Mouse (Mus musculus) forebrain, postnatal 0 days (tissue): ENCODE measurements around the gene Drc3. TPM values are rescaled to one million over a fixed set of nuclear protein-coding genes. Genes with fewer than 3 reads are reported as not detected.

Source experiments
- ATAC-seq: fragments of 200-750 bp; cut with Nextera tagmentation; 2 replicates; pipeline ENCODE4 v1.8.0; 2017; ENCODE audit warnings: mild to moderate bottlenecking, moderate library complexity
- DNase-seq: peaks from one replicate; pipeline ENCODE4 v3.0.0-alpha.2; 2015
- H3K27ac ChIP-seq: fragments of 300-500 bp; sonication (generic); 2 replicates; pipeline ENCODE4 v1.5.1; 2014; ENCODE audit warnings: low read depth, mild to moderate bottlenecking, antibody characterized with exemption, low read length, moderate library complexity, mixed read lengths
- H3K27me3 ChIP-seq: fragments of 300-500 bp; sonication (generic); 2 replicates; pipeline ENCODE4 v1.6.1; 2014; ENCODE audit warnings: mild to moderate bottlenecking, low read length, mixed read lengths; ENCODE audit not compliant: insufficient read depth
- H3K36me3 ChIP-seq: fragments of 300-500 bp; sonication (generic); 2 replicates; pipeline ENCODE4 v1.6.1; 2014; ENCODE audit warnings: mild to moderate bottlenecking, moderate library complexity; ENCODE audit not compliant: insufficient read depth
- H3K4me1 ChIP-seq: fragments of 300-500 bp; sonication (generic); 2 replicates; pipeline ENCODE4 v1.6.1; 2014; ENCODE audit warnings: antibody characterized with exemption; ENCODE audit not compliant: insufficient read depth
- H3K4me2 ChIP-seq: fragments of 300-500 bp; sonication (generic); 2 replicates; pipeline ENCODE4 v1.6.1; 2014; ENCODE audit warnings: low read depth, mild to moderate bottlenecking, moderate library complexity
- H3K4me3 ChIP-seq: fragments of 300-500 bp; sonication (generic); 2 replicates; pipeline ENCODE4 v1.5.1; 2014; ENCODE audit warnings: low read depth, low read length, mixed read lengths
- H3K9ac ChIP-seq: fragments of 300-500 bp; sonication (generic); 2 replicates; pipeline ENCODE4 v1.6.1; 2014; ENCODE audit warnings: mild to moderate bottlenecking
- H3K9me3 ChIP-seq: fragments of 300-500 bp; sonication (generic); 2 replicates; pipeline ENCODE4 v1.6.1; 2016; ENCODE audit warnings: low read length
- CTCF ChIP-seq: sonication (generic); IDR thresholded peaks from 2 replicates; pipeline ENCODE4 v1.5.1; 2016; ENCODE audit warnings: antibody characterized with exemption, control low read depth, low read depth
- WGBS: fragments of 180-500 bp; shearing (Covaris S2); extraction: QIAGEN DNeasy Blood & Tissue Kit; methylation state at CpG from one replicate; pipeline ENCODE4 v1.1.7; 2014; 5-methylcytosine and 5-hydroxymethylcytosine counted together
- polyA plus RNA-seq: library from polyadenylated mRNA; unstranded; fragments of >200 nt; fragmentation: Nextera tagmentation; extraction: Ambion mirVana; gene quantifications from 2 replicates; pipeline ENCODE4 v1.2.1, GENCODE M21; 2015
- total RNA-seq: library from RNA; depleted of rRNA; stranded (reverse); fragments of >200 nt; gene quantifications from 2 replicates; pipeline ENCODE4 v1.2.3, GENCODE M21; 2014

Gene Drc3
- total and polyA plus RNA-seq, 2 experiments from 2014 or later: 10.0 to 15.5 TPM

GRCm38 (mm10) chr11:60318716-60319115 is 34.4 kb upstream of the Drc3 start:
- Histone ChIP-seq H3K9me3 (no peaks in the 10 kb centered on the region), H3K4me3 (no peak overlapping the region), H3K4me1 (no peaks in the 10 kb centered on the region), H3K27ac (0 out of 2 replicates have a peak overlapping the region, but pooled peaks have one; percentile 3), H3K36me3 (no peaks in the 10 kb centered on the region), H3K9ac (no peak overlapping the region), H3K27me3 (no peaks in the 10 kb centered on the region), H3K4me2 (no peak overlapping the region)
- TF ChIP-seq CTCF: no peak
- no peak for ATAC-seq
- no peak for DNase-seq
- 38% methylated on average over 5 of the region's 5 CpGs for WGBS

- Histone ChIP-seq H3K27ac (no peak overlapping the region), H3K4me3 (no peak overlapping the region), H3K4me1 (no peaks in the 10 kb centered on the region), H3K9me3 (no peaks in the 10 kb centered on the region), H3K9ac (no peak overlapping the region), H3K27me3 (no peaks in the 10 kb centered on the region), H3K36me3 (no peaks in the 10 kb centered on the region), H3K4me2 (no peak overlapping the region)
- no peak for DNase-seq
- 63% methylated on average over 10 of the region's 10 CpGs for WGBS
- peak; percentile 58 for ATAC-seq
- peak; percentile 34; the same call in 1 of the 2 replicates for TF ChIP-seq CTCF
These were observed 33.7 kb upstream of the Drc3 start for GRCm38 (mm10) chr11:60319257-60320066.

- DNase-seq (no peak), ATAC-seq (no peak)
- WGBS: 77% methylated on average over 8 of the region's 8 CpGs
- Histone ChIP-seq H3K27ac (no peak overlapping the region), H3K4me1 (no peaks in the 10 kb centered on the region), H3K4me3 (no peak overlapping the region), H3K4me2 (no peak overlapping the region), H3K27me3 (no peaks in the 10 kb centered on the region), H3K9ac (no peak overlapping the region), H3K9me3 (no peaks in the 10 kb centered on the region), H3K36me3 (no peaks in the 10 kb centered on the region)
- no peak for TF ChIP-seq CTCF
These were observed 32.6 kb upstream of the Drc3 start for GRCm38 (mm10) chr11:60320426-60321037.

- Histone ChIP-seq H3K36me3 (no peaks in the 10 kb centered on the region), H3K27me3 (no peaks in the 10 kb centered on the region), H3K4me2 (no peak overlapping the region), H3K9ac (no peak overlapping the region), H3K4me3 (no peak overlapping the region), H3K4me1 (no peaks in the 10 kb centered on the region), H3K27ac (no peak overlapping the region), H3K9me3 (no peaks in the 10 kb centered on the region)
- DNase-seq (no peak), ATAC-seq (no peak)
- WGBS: 72% methylated on average over 2 of the region's 2 CpGs
- no peak for TF ChIP-seq CTCF
These were observed 31.7 kb upstream of the Drc3 start for GRCm38 (mm10) chr11:60321438-60321837.

GRCm38 (mm10) chr11:60323731-60324130 is 29.4 kb upstream of the Drc3 start:
- DNase-seq: no peak

GRCm38 (mm10) chr11:60330551-60330950 is 22.6 kb upstream of the Drc3 start:
- TF ChIP-seq CTCF: no peak
- DNase-seq (no peak), ATAC-seq (no peak)
- H3K36me3 ChIP-seq: no peaks in the 10 kb centered on the region; the same call in 1 of the 2 replicates
- H3K9ac ChIP-seq: no peak overlapping the region
- H3K27ac ChIP-seq: no peak overlapping the region
- no peak overlapping the region for H3K4me2 ChIP-seq
- H3K4me1 ChIP-seq: no peaks in the 10 kb centered on the region; the same call in 1 of the 2 replicates
- no peaks in the 10 kb centered on the region for H3K9me3 ChIP-seq
- no peaks in the 10 kb centered on the region for H3K27me3 ChIP-seq
- 95% methylated on average over 4 of the region's 4 CpGs for WGBS
- no peak overlapping the region for H3K4me3 ChIP-seq

More at GRCm38 (mm10) chr11:60323731-60324130, 29.4 kb upstream of the Drc3 start:
- Histone ChIP-seq H3K27me3 (no peaks in the 10 kb centered on the region), H3K4me2 (no peak overlapping the region), H3K9me3 (no peaks in the 10 kb centered on the region), H3K4me3 (no peak overlapping the region), H3K9ac (no peak overlapping the region), H3K4me1 (no peaks in the 10 kb centered on the region), H3K27ac (no peak overlapping the region), H3K36me3 (no peaks in the 10 kb centered on the region; the same call in 1 of the 2 replicates)
- no peak for ATAC-seq
- TF ChIP-seq CTCF: no peak

GRCm38 (mm10) chr11:60333461-60333860 is 19.7 kb upstream of the Drc3 start:
- TF ChIP-seq CTCF: no peak
- ATAC-seq: no peak

More at GRCm38 (mm10) chr11:60333461-60333860, 19.7 kb upstream of the Drc3 start:
- no peaks in the 10 kb centered on the region for H3K9me3 ChIP-seq
- H3K27me3 ChIP-seq: no peaks in the 10 kb centered on the region
- 82% methylated on average over 5 of the region's 5 CpGs for WGBS
- no peaks in the 10 kb centered on the region for H3K36me3 ChIP-seq
- H3K4me2 ChIP-seq: no peak overlapping the region
- H3K4me3 ChIP-seq: no peak overlapping the region
- no peak overlapping the region for H3K9ac ChIP-seq
- H3K27ac ChIP-seq: peak overlapping the region; percentile 21; the same call in 1 of the 2 replicates
- no peaks in the 10 kb centered on the region; the same call in 1 of the 2 replicates for H3K4me1 ChIP-seq
- DNase-seq: no peak
